Mouse (Mus musculus): ENCODE results near the gene Rab21. TPM values are rescaled to one million over a fixed set of nuclear protein-coding genes. Genes with fewer than 3 reads are reported as not detected.
A peak's percentile ranks its signal among the peaks of the same experiment; 100 is the strongest.

The Rab21 gene
- 10 to 100 TPM; 21.3 to 26.2 TPM for polyA plus RNA-seq (2017; shearing (Covaris generic))

DNA sequence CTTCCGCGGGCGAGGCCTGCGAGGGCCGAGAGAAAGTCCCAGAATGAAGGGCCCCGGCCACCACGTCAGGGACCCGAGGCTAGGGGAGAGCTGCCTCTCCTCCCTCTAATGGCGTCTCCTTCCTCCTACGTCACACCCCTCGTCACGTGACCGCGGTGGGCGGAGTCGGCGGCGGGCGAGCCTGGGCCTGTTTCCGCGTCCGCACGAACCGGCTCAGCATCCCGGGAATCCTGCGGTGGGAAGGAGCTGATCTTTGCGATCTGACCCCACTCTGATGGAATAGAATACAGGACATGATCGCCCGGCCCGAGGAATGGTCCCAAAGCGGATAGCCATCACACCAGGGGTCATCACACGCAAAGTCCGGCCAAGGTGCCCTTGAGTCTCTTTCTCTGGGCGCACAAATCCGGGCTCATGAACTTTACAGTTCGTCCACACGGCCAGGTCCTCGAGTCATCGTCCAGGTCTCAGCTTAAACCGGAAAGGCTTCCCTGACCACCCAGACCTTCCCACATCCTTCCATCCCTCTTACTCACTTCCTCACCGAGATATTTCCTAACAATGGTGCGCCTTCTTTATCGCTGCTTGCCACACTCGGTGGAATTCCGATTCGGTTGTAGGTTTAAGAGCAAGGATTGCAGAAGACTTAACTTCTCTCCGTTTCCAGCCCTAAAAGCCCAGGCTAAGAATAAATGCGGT lies at the start of gene Rab21:
Rab21 (minus strand) TSS at position 122 of the 699 bp plus-strand sequence.
- ATAC-seq, result peak; percentile 57

GRCm38 (mm10) chr10:115363151-115363550 lies 47.8 kb upstream of the Rab21 start:
- ATAC-seq, result peak; percentile 25

DNA sequence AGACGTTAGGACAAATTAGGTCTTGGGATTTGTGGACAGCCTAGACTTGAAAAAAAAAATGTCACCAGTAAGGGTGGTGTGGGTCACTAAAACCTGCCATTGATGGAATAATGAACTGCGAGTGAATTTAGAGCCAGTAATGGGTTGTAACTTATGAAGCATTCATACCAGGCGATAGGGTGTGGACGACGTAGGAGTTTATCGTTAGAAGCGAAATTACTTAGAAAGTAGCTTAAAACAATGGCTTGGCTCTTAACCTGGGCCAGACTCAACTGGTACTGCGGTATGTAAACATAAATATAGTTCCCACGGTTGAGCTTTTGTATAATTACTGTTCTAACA lies 47.2 kb upstream of the Rab21 start:
- ATAC-seq, result peak; percentile 20

DNA sequence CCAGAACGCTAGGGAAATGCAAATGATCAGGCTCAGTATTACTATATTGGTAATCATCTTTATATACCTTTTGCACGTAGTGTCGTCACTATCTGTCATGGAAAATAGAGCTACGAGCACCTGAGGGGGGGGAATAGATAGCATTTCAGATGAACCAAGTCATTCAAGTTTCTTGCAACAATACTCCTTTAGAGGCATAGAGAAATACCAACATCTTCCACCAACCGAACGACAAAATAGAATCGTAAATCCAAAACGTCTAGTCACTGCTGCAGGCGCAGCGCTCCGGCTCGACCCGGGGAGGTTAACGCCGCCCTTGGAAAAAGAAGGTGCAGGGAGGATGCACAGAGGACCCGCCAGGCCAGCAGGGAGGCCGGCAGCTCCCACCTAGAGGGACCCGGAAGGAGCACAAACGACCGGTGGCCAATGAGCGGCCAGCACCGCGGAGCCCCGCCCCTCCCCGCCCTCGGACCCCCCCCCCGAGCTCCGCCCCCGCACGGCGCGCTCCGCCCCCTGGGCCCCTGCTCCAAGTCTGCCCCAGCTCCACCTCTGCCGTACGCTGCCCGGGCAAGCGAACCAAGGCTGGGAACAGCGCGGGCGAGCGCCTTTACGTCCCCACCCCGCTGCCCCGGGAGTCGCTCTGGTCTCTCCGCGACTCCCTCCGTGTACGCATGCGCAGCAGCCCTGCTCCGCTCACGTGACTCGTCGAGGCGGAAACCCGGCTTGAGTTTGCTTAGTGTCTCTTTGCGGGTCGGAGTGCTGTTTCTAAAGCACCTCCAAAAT lies 46.6 kb upstream of the Rab21 start, which contains the start of gene Tmem19:
Tmem19 (minus strand) TSS at position 662 of the 783 bp plus-strand sequence.
- ATAC-seq, result peak; percentile 78

- no peak for ATAC-seq
Observed at GRCm38 (mm10) chr10:115359066-115359465, 43.7 kb upstream of the Rab21 start.

DNA sequence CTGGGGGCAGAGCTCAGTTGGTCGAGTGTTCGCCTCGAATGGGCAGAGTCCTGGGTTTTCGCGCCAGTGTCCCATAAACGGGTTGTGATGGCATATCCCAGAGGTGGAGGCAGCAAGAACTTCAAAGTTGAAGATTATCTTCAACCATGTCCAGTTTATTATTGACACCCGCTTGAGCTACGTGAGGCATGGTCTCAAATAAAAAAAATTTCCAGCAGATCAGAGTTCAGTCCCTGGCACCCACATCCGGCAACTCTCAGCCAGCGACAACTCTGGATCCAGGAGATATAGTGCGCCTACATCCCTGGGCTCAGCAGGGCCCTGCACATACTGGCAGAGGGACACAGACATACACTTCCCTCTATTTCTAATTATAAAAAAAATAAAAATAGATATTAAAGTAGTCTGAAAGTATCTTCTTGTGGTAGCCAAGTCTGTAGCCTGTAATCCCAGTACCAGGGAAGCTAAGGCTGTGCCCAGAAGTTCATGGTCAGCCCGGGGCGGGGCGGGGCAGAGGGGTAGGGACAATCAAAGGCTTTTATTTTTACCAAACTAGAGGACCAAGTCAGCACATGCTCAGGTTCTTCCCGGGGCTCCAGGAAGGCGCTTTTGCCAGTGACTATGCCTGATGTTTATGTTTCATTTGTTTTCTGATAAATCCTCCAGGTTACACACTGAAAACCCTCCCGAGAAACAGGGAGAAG lies 43.0 kb upstream of the Rab21 start:
- ATAC-seq, result no peak

GRCm38 (mm10) chr10:115356106-115356505 lies 40.7 kb upstream of the Rab21 start:
- ATAC-seq, result no peak

GRCm38 (mm10) chr10:115355016-115355415 lies 39.6 kb upstream of the Rab21 start:
- ATAC-seq, result no peak

GRCm38 (mm10) chr10:115354553-115354952 lies 39.2 kb upstream of the Rab21 start:
- ATAC-seq, result no peak

GRCm38 (mm10) chr10:115350810-115351397 lies 35.5 kb upstream of the Rab21 start:
- ATAC-seq, result no peak

- ATAC-seq, result no peak
Observed at GRCm38 (mm10) chr10:115349509-115349908, 34.1 kb upstream of the Rab21 start.

GRCm38 (mm10) chr10:115349029-115349428 lies 33.6 kb upstream of the Rab21 start:
- no peak for ATAC-seq

- no peak for ATAC-seq
Observed at GRCm38 (mm10) chr10:115348131-115348530, 32.7 kb upstream of the Rab21 start.

DNA sequence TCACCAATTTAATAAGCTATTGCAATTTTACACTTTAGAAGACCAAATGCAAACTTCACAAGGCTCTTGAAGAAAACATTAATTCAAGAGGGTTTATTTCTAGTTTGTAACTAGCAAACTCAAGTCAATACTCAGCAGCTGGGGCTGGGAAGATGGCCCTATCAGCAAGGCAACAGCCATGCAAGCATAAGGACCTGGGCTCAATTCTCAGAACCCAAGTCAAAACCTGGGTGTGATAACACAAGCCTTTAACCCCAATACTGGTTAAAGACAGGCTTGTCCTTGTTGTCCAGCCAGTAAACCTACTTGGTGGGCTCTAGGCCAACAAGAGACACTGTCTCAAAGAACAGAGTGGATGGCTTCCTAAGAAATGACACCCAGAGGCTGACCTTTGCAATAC lies 31.1 kb upstream of the Rab21 start:
- ATAC-seq, result no peak

GRCm38 (mm10) chr10:115342771-115343425 lies 27.5 kb upstream of the Rab21 start:
- no peak for ATAC-seq

DNA sequence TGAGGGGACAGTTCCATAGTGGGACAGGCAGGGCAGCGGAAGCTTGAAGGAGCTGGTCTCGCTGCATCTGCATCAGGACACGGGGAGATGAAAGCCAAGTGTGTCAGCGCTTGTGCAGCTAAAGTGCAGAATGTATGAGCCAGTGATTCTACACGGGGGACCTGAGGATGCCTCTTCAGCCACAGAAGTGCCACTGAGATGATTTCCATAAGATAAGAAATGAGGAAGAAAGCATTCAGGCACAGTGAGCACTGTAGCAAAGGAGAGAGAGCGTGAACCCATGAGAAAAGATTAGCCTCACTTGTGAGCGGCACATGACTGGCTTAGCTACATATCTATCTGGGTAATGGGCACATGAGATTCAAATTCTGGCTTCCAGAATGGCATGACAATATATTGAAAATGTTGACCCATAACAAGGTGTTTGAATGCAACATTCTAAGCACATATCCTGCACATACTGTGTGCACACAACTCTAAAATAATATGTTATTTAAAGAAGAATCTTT lies 24.5 kb upstream of the Rab21 start:
- ATAC-seq, result no peak

DNA sequence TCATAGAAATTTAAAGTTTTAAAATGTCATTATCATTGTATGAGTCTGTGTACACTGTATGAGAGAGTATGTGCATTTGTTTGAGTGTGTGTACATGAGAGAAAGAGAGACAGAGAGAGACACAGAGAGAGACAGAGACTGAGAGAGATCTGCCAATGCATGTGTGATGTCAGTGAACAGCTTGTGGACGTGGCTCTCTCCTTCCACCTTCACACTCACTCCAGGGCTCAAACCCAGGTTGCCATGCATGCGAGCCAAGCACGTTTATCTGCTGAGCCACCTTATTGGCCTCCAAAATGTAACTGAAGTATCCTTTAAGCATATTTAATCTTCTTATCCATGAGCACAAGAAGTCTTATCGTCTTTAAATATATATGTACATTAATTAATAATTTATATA lies 21.5 kb upstream of the Rab21 start:
- ATAC-seq, result no peak

DNA sequence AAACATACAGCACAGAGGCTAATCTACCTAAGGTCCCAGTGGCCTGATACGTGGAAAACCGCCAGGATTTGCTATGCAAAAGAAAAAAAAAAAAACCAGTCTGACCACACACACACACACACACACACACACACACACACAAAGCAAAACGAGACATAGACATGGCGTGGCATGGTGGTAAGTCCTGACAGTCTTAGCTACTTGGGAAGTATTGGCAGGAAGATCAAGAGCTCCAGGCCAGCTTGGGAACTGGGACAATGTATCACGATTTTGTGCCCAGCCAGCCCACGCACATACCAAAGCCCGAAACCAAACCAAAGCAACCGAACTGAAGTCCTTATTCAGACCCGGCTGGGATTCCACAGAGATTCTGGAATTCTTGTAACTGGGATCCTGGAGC lies 18.1 kb upstream of the Rab21 start:
- ATAC-seq, result no peak

DNA sequence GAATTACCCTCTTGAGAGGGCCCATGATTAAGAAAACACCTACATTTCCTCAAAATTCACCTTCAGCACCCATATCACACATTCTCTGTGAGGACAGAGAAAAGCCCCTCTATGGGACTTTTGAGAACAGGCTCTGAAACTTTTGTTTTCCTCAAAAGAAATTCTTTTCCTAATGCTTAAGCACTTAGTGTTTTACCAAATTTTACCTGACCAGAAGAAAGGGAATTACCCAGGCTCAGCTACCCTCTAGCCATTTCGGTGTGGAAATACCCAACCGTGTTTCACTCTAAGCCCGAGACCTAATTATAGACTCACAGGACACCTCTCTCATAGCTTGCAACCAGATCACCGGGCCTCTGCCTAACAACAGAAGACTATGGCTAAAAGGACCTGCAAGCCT lies 17.6 kb upstream of the Rab21 start:
- peak; percentile 9 for ATAC-seq

DNA sequence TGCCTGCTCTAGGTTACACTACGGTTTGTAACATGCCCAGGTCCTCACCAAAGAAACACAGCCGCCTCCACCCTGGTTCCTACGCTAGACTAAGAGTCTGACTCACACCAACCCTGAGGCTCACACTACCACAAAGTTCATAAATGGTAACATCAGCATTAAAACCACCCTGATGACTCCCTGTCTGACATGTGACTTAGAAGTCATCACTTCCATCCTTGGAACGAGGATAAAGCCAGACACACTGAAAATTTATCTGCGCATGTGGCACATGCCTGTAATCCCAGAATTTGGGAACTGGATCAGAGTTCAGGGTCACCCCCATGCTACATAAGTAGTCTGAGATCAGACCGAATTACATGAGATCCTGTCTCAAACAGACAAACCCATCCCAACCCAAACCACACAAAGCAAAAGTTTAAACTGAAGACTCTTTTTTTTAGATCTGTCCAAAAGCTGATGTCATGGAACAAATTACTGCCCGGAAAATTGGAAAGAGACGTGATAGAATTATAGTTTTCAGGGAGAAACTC lies 17.1 kb upstream of the Rab21 start:
- peak; percentile 74 for ATAC-seq

- ATAC-seq, result no peak
Observed at GRCm38 (mm10) chr10:115329010-115329530, 13.7 kb upstream of the Rab21 start.

DNA sequence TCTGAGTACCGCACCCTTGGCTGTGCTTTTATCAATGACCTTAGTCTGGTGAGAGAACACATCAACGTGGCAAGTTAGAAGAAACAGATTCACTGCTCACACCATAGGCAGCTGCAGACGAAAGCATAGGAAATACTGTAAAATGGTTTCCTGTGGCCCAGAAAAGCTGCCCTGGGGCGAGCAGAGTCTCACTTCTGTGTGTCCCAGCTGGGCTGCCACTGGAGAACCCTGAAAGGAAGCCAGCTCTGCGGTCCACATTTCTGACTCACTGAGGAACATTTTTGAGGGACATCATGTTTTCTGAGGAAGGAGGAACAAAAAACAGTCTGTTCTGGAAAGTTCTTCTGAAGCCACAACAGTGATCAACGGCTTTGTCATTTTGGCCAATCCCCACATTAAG lies 13.1 kb upstream of the Rab21 start:
- peak; percentile 20 for ATAC-seq

Measured in activated CD4-positive, CD25-positive, alpha-beta regulatory T cell, adult 4 months (primary cell).